Mouse (Mus musculus) adrenal gland, adult 10 weeks (tissue): ENCODE data around the gene Olfr877. TPM values are rescaled to one million over a fixed set of nuclear protein-coding genes. Genes with fewer than 3 reads are reported as not detected.

ENCODE experiments used
- polyA plus RNA-seq: library from polyadenylated mRNA; stranded (reverse); fragments of 350-450 nt; fragmentation: Illumina TruSeq; extraction: RNeasy Lipid Tissue Mini Kit (QIAGEN cat#74804); gene quantifications from one replicate; pipeline ENCODE4 v1.2.3, GENCODE M21; 2014; ENCODE audit warnings: low read depth, low replicate concordance

Gene Olfr877
- 0.87 TPM for polyA plus RNA-seq

GRCm38 (mm10) chr9:37853969-37854368 is at the start of gene Olfr877:
TSS of gene Olfr877 (plus strand) at chr9:37854269.

GRCm38 (mm10) chr9:37896661-37897060 is 42.6 kb downstream of the Olfr877 start, which contains the start of gene Olfr145:
TSS of gene Olfr145 (plus strand) at chr9:37896724.

Other genes with a start within 250 kb of the Olfr877 start
- 20.2 TPM for gene Spa17, start 240.5 kb upstream of the Olfr877 start, polyA plus RNA-seq
- gene Tbrg1, start 197.0 kb upstream of the Olfr877 start, polyA plus RNA-seq, result 23.7 TPM
- 0.35 TPM for gene Panx3, start 185.0 kb upstream of the Olfr877 start, polyA plus RNA-seq
- gene Olfr160, start 138.0 kb upstream of the Olfr877 start, polyA plus RNA-seq, result not detected
- gene Olfr874, start 109.2 kb upstream of the Olfr877 start, polyA plus RNA-seq, result not detected
- not detected for gene Olfr875, start 82.4 kb upstream of the Olfr877 start, polyA plus RNA-seq
- not detected for gene Olfr876, start 51.2 kb upstream of the Olfr877 start, polyA plus RNA-seq
- not detected for gene Olfr145, start 42.5 kb downstream of the Olfr877 start, polyA plus RNA-seq
- not detected for gene Olfr878, start 63.6 kb downstream of the Olfr877 start, polyA plus RNA-seq
- gene Olfr881, start 137.6 kb downstream of the Olfr877 start, polyA plus RNA-seq, result not detected
- gene Olfr883, start 171.5 kb downstream of the Olfr877 start, polyA plus RNA-seq, result not detected
- gene Olfr884, start 192.3 kb downstream of the Olfr877 start, polyA plus RNA-seq, result not detected
- not detected for gene Olfr885, start 207.1 kb downstream of the Olfr877 start, polyA plus RNA-seq
- not detected for gene Olfr887, start 229.8 kb downstream of the Olfr877 start, polyA plus RNA-seq